Mouse (Mus musculus) kidney, postnatal 0 days (tissue): ENCODE measurements around the gene Miip. TPM values are rescaled to one million over a fixed set of nuclear protein-coding genes. Genes with fewer than 3 reads are reported as not detected.

ENCODE experiments used
- ATAC-seq: fragments of 200-750 bp; cut with Nextera tagmentation; replicated peaks from 2 replicates; pipeline ENCODE4 v1.8.0; 2017; ENCODE audit warnings: low read depth, moderate number of reproducible peaks, moderate TSS enrichment, moderate library complexity; ENCODE audit not compliant: low FRiP score
- DNase-seq: peaks from one replicate; pipeline ENCODE4 v3.0.0-alpha.2; 2016; ENCODE audit warnings: low spot score
- H3K27ac ChIP-seq: fragments of 300-500 bp; sonication (generic); 2 replicates; pipeline ENCODE4 v1.5.1; 2014; ENCODE audit warnings: mild to moderate bottlenecking
- H3K27me3 ChIP-seq: fragments of 300-500 bp; sonication (generic); 2 replicates; pipeline ENCODE4 v1.6.1; 2014; ENCODE audit warnings: low read length, mixed read lengths; ENCODE audit not compliant: insufficient read depth
- H3K36me3 ChIP-seq: fragments of 300-500 bp; sonication (generic); 2 replicates; pipeline ENCODE4 v1.6.1; 2014; ENCODE audit warnings: low read length, mixed read lengths; ENCODE audit not compliant: insufficient read depth
- H3K4me1 ChIP-seq: fragments of 300-500 bp; sonication (generic); replicated peaks from 2 replicates; pipeline ENCODE4 v1.6.1; 2014; ENCODE audit warnings: antibody characterized with exemption, low read length, mixed read lengths; ENCODE audit not compliant: insufficient read depth
- H3K4me2 ChIP-seq: fragments of 300-500 bp; sonication (generic); 2 replicates; pipeline ENCODE4 v1.6.1; 2014; ENCODE audit warnings: mild to moderate bottlenecking, low read length, moderate library complexity, mixed read lengths
- H3K4me3 ChIP-seq: fragments of 300-500 bp; sonication (generic); replicated peaks from 2 replicates; pipeline ENCODE4 v1.5.1; 2014; ENCODE audit warnings: low read depth, low read length
- H3K9ac ChIP-seq: fragments of 300-500 bp; sonication (generic); 2 replicates; pipeline ENCODE4 v1.6.1; 2014; ENCODE audit warnings: low read depth, low read length
- H3K9me3 ChIP-seq: fragments of 300-500 bp; sonication (generic); replicated peaks from 2 replicates; pipeline ENCODE4 v1.6.1; 2016; ENCODE audit warnings: low read length, inconsistent platforms, mixed read lengths
- CTCF ChIP-seq: IDR thresholded peaks from 2 replicates; pipeline ENCODE4 v1.5.1; 2016; ENCODE audit warnings: antibody characterized with exemption, low read depth, mild to moderate bottlenecking, moderate library complexity
- WGBS: fragments of 180-500 bp; shearing (Covaris S2); extraction: QIAGEN DNeasy Blood & Tissue Kit; methylation state at CpG from one replicate; pipeline ENCODE4 v1.1.7; 2014; 5-methylcytosine and 5-hydroxymethylcytosine counted together
- polyA plus RNA-seq: library from polyadenylated mRNA; unstranded; fragments of >200 nt; fragmentation: Nextera tagmentation; extraction: Ambion mirVana; gene quantifications from 2 replicates; pipeline ENCODE4 v1.2.1, GENCODE M21; 2015

Gene Miip
- polyA plus RNA-seq, result 29.4 and 30.6 TPM in 2 replicates

DNA sequence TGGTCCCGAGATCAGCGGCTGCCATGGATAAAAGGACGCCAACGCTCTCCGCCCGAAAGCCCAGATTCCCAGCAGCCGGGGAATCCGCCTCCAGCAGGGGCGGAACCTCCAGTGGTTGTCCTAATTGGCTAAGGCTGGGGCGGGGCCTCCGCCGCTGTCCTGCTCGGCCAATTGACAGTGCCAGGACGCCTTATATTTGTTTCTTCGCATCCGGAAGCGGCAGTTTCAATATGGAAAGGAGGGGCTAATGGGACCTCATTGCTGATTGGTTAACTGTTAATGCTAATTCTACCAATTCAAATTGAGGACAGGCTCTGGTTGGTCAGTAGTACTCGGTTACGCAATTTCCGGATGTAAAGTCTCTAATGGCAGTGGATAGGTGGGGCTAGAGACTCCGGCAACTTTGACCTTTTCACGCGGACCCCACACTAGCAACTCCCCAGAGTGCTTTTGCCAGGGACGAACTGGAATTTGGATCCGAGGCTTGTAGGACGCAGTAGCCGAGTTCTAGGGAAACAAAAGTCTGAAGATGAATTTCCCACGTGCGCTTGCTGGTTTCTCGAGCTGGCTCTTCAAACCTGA is at the start of gene Miip, which contains the start of gene Fv1:
Gene Miip (minus strand): TSS at position 367 of the 582 bp plus-strand sequence.
Gene Fv1 (plus strand): TSS at position 530 of the 582 bp plus-strand sequence.
- peaks cover 19% of the 10 kb centered on the region for H3K4me1 ChIP-seq
- no peaks in the 10 kb centered on the region for H3K27me3 ChIP-seq
- peak within 1 kb of the TSS; percentile 91 for H3K27ac ChIP-seq
- DNase-seq (peak; percentile 100), ATAC-seq (peak; percentile 99)
- peak within 1 kb of the TSS; percentile 84 for H3K4me2 ChIP-seq
- H3K4me3 ChIP-seq, result peak within 1 kb of the TSS; percentile 88
- no peaks in the 10 kb centered on the region for H3K9me3 ChIP-seq
- H3K36me3 ChIP-seq, result peaks cover 20% of the 10 kb centered on the region; the same call in 1 of the 2 replicates
- peak within 1 kb of the TSS; percentile 79 for H3K9ac ChIP-seq
- TF ChIP-seq CTCF, result peak; percentile 41
- 0% methylated on average over 29 of the region's 30 CpGs for WGBS

GRCm38 (mm10) chr4:147909486-147909885 is 40.9 kb upstream of the Miip start:
- ATAC-seq (no peak), DNase-seq (no peak)
- peaks cover 10% of the 10 kb centered on the region; the same call in 1 of the 2 replicates for H3K36me3 ChIP-seq
- WGBS, result 97% methylated on average over 5 of the region's 5 CpGs
- H3K9ac ChIP-seq, result no peak overlapping the region
- no peak overlapping the region for H3K4me2 ChIP-seq
- no peak overlapping the region for H3K4me3 ChIP-seq
- no peak for TF ChIP-seq CTCF
- no peaks in the 10 kb centered on the region for H3K4me1 ChIP-seq
- H3K9me3 ChIP-seq, result no peaks in the 10 kb centered on the region
- no peak overlapping the region for H3K27ac ChIP-seq
- no peaks in the 10 kb centered on the region for H3K27me3 ChIP-seq

GRCm38 (mm10) chr4:147906230-147906629 is 37.6 kb upstream of the Miip start:
- Histone ChIP-seq H3K9ac (no peak overlapping the region), H3K9me3 (no peaks in the 10 kb centered on the region), H3K36me3 (0 out of 2 replicates have a peak, but pooled peaks cover 8% of the 10 kb centered on the region), H3K27ac (no peak overlapping the region), H3K4me2 (no peak overlapping the region), H3K27me3 (no peaks in the 10 kb centered on the region), H3K4me1 (no peaks in the 10 kb centered on the region), H3K4me3 (no peak overlapping the region)
- no peak for DNase-seq
- 71% methylated on average over 5 of the region's 5 CpGs for whole genome bisulfite sequencing
- no peak for ATAC-seq
- TF ChIP-seq CTCF, result no peak

DNA sequence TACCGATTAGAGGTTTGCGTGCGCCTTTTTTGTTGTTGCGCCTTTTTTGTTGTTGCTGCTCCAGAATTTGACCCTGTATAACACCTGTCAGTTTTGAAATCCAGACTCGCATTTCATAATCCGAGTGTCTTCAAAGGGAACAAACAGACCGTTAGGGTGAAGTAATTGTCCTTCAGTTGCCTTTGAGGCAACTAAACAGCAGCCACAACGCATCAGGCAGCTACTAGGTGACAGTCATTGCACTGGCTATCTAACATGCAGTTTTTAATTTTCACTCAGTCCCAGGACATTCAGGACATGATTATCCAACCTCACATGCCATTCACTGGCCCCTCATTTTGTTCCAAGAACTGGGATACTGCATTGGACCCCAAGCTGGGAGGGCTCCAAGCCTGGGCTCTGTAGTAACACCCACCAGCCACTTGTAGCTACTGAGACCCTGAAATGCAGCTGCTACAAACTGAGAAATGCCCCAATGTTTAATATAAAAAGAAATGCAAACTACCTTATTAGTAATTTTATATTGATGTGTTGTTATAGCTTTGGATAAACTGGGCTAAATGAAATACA is 36.6 kb upstream of the Miip start:
- Histone ChIP-seq H3K27ac (no peak overlapping the region), H3K36me3 (0 out of 2 replicates have a peak, but pooled peaks cover 3% of the 10 kb centered on the region), H3K4me1 (no peaks in the 10 kb centered on the region), H3K9me3 (no peaks in the 10 kb centered on the region), H3K27me3 (no peaks in the 10 kb centered on the region), H3K4me3 (peak overlapping the region; percentile 79), H3K9ac (peak overlapping the region; percentile 77), H3K4me2 (peak overlapping the region; percentile 65)
- DNase-seq (peak; percentile 5), ATAC-seq (peak; percentile 27)
- 0% methylated on average over 8 of the region's 8 CpGs for WGBS
- TF ChIP-seq CTCF, result no peak

GRCm38 (mm10) chr4:147904313-147905089 is 35.9 kb upstream of the Miip start, which contains the start of gene Mfn2:
Gene Mfn2 (minus strand): TSS chr4:147904704.
- TF ChIP-seq CTCF, result no peak
- Histone ChIP-seq H3K27ac (peak within 1 kb of the TSS; percentile 74), H3K4me3 (peak within 1 kb of the TSS; percentile 79), H3K9ac (peak within 1 kb of the TSS; percentile 77), H3K9me3 (no peaks in the 10 kb centered on the region), H3K4me1 (no peaks in the 10 kb centered on the region), H3K4me2 (peak within 1 kb of the TSS; percentile 65), H3K27me3 (no peaks in the 10 kb centered on the region), H3K36me3 (0 out of 2 replicates have a peak, but pooled peaks cover 7% of the 10 kb centered on the region)
- under 1% methylated on average over 49 of the region's 59 CpGs for WGBS
- DNase-seq (peak; percentile 92), ATAC-seq (peak; percentile 94)

DNA sequence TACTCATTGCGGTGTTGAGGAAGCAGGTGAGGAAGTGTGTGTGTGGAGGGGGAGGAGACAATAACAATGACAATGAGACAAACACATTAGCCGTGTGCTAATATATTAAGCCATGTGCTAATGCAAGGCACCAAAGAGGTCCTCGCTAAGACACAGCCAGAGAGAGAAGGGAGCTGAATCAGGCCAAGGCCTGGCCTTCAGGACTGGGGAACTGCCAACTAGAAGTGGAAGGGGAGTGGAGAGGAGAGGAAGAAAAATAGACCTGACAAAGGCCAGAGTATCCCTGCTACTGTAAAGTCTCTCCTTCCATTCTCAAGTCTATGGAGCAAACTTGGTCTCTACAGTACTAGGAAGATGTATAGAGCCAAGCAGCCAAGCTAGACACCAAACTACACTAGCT is 35.0 kb upstream of the Miip start:
- 72% methylated on average over 3 of the region's 3 CpGs for WGBS
- H3K9me3 ChIP-seq, result no peaks in the 10 kb centered on the region
- H3K4me1 ChIP-seq, result no peaks in the 10 kb centered on the region
- peaks cover 11% of the 10 kb centered on the region; the same call in 1 of the 2 replicates for H3K36me3 ChIP-seq
- peak overlapping the region; percentile 65 for H3K4me2 ChIP-seq
- H3K27me3 ChIP-seq, result no peaks in the 10 kb centered on the region
- no peak for DNase-seq
- TF ChIP-seq CTCF, result no peak
- no peak overlapping the region for H3K27ac ChIP-seq
- ATAC-seq, result no peak
- peak overlapping the region; percentile 77 for H3K9ac ChIP-seq
- peak overlapping the region; percentile 79 for H3K4me3 ChIP-seq
